Mouse (Mus musculus): ENCODE results near the gene Eif4b. TPM values are rescaled to one million over a fixed set of nuclear protein-coding genes. Genes with fewer than 3 reads are reported as not detected.
"Not testable (repeated sequence)": the region's sequence is repeated elsewhere in the genome, so short reads cannot be mapped to it uniquely, and the experiment has no call there.

The Eif4b gene
- total RNA-seq, 1 experiment from 2014 or later: 224 TPM

- DNase-seq: no peak
These were observed 1.5 kb downstream of the Eif4b start for GRCm38 (mm10) chr15:102074876-102075585.

GRCm38 (mm10) chr15:102077111-102077677, 3.6 kb downstream of the Eif4b start:
- no peak for DNase-seq

GRCm38 (mm10) chr15:102079221-102079620, 5.6 kb downstream of the Eif4b start:
- DNase-seq: no peak

- DNase-seq: not testable (repeated sequence)
These were observed 6.4 kb downstream of the Eif4b start for GRCm38 (mm10) chr15:102079924-102080323.

- no peak for DNase-seq
These were observed 6.9 kb downstream of the Eif4b start for GRCm38 (mm10) chr15:102080429-102080828.

- DNase-seq: no peak
These were observed 8.6 kb downstream of the Eif4b start for GRCm38 (mm10) chr15:102082148-102082547.

- no peak for DNase-seq
These were observed 9.5 kb downstream of the Eif4b start for GRCm38 (mm10) chr15:102083028-102083427.

GRCm38 (mm10) chr15:102089914-102090585, 16.5 kb downstream of the Eif4b start:
- DNase-seq: no peak

- peak; percentile 77 for DNase-seq
These were observed 17.6 kb downstream of the Eif4b start for GRCm38 (mm10) chr15:102091063-102091679.

GRCm38 (mm10) chr15:102091688-102092087, 18.1 kb downstream of the Eif4b start:
- DNase-seq: no peak

GRCm38 (mm10) chr15:102092222-102092621, 18.6 kb downstream of the Eif4b start:
- no peak for DNase-seq

- DNase-seq: no peak
These were observed 20.6 kb downstream of the Eif4b start for GRCm38 (mm10) chr15:102094157-102094556.

- no peak for DNase-seq
These were observed 21.4 kb downstream of the Eif4b start for GRCm38 (mm10) chr15:102094988-102095387.

GRCm38 (mm10) chr15:102097147-102097915, 23.8 kb downstream of the Eif4b start:
- peak; percentile 65 for DNase-seq

- DNase-seq: peak; percentile 25
These were observed 24.5 kb downstream of the Eif4b start for GRCm38 (mm10) chr15:102097991-102098555.

GRCm38 (mm10) chr15:102099260-102099659, 25.7 kb downstream of the Eif4b start:
- DNase-seq: no peak

- no peak for DNase-seq
These were observed 26.2 kb downstream of the Eif4b start for GRCm38 (mm10) chr15:102099771-102100160.

GRCm38 (mm10) chr15:102100161-102100981, 26.8 kb downstream of the Eif4b start, which contains the start of gene Tns2:
TSS of gene Tns2 (plus strand) at chr15:102100413.
- DNase-seq: peak; percentile 93

GRCm38 (mm10) chr15:102100996-102101671, 27.6 kb downstream of the Eif4b start:
- DNase-seq: peak; percentile 61
